Mouse (Mus musculus) small intestine, adult 2 months (tissue): ENCODE results near the gene Fbh1.
"Not testable (repeated sequence)": the region's sequence is repeated elsewhere in the genome, so short reads cannot be mapped to it uniquely, and the experiment has no call there.

ENCODE experiments used
- CTCF ChIP-seq: fragments of 200-500 bp; IDR thresholded peaks from 2 replicates; pipeline ENCODE4 v1.5.1; 2012; ENCODE audit warnings: low read depth, mild to moderate bottlenecking, control low read depth, inconsistent platforms, low read length, moderate library complexity, mixed read lengths; ENCODE audit not compliant: insufficient replicate concordance, insufficient read length; ENCODE audit errors: extremely low read depth
- POLR2A ChIP-seq: fragments of 200-500 bp; IDR thresholded peaks from 2 replicates; pipeline ENCODE4 v1.6.1; 2012; ENCODE audit warnings: low read depth, mild to moderate bottlenecking, control low read depth, inconsistent platforms, low read length, moderate library complexity

- not testable (repeated sequence) for TF ChIP-seq CTCF, POLR2A
Observed at GRCm38 (mm10) chr2:11710101-11710500, 67.3 kb downstream of the Fbh1 start.
